Mouse (Mus musculus): ENCODE results near the gene Erg.

Erg gene

DNA sequence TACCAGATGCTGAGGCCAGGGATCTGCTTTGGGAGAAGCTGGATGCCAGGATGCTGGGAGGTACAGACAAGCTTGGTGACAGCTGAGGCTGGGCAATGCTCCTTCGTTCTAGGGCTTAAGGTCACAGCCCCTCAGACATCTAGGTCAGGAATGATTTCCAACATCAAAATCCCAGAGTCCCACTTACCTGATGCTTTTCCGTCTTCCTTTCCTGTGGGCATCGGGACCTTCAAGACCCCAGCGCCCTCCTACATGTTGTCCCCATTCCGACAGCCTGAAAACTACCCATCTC lies at the start of gene Erg:
Gene Erg, minus strand, starts transcription at position 283 of the 292 bp plus-strand sequence.
- DNase-seq: no peak

DNA sequence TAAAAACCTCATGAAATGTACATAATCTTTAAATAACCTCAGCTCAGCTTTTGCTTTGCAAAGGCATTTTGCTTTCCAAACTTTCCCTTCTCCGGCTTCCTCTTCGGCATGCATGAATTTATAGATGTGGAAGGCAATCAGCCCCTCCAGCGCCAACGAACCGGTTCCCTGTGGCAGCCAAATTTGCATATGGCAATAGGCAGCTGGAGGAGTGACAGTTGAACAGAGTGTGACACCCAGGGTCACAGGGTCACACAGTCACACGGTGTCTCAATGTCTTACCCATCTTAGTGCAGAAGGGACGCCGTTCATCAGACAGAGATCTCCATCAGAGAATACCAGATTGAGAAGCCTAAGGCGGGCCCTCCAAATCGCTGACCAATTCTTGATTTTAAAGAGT lies 45.4 kb upstream of the Erg start:
- DNase-seq: no peak

DNA sequence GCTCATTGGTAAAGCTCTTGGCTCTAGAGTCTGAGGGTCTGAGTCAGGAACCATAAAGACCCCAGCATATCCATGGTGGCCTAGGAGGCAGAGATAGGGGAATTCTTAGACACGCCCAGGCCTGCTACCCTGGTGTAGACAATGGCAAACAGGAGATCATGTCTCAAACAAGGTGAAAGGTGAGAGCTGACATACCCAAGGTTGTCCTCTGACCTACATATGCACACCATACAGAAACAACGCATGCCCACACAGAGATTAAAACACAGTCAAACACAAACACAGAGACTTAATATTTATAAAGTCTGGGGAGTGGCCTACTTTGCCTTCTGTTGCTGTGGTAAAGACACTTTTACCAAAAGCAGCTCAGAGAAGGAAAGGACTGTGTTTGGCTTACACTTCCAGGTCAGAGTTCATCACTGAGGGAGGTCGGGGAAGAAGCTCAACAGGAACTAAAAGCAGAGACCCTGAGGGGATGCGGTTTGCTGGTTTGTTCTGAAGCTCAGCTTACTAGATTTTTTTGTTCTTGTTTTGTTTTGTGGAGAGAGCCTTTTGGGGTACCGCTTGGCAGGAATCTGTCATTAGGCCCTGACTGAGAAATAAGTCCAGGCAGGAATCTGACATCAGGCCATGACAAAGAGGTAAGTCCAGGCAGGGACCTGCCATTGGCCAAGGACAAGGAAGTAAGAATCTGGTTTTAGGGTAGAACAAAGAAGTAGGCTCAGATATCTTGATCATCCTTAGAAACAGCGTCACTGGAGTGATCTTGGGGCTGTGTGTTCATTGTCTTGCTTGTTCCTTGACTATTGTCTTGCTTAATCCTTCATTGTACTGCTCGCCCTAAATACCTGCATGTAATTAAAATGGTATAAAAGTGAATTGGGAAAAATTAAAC lies 37.7 kb upstream of the Erg start:
- no peak for DNase-seq

DNA sequence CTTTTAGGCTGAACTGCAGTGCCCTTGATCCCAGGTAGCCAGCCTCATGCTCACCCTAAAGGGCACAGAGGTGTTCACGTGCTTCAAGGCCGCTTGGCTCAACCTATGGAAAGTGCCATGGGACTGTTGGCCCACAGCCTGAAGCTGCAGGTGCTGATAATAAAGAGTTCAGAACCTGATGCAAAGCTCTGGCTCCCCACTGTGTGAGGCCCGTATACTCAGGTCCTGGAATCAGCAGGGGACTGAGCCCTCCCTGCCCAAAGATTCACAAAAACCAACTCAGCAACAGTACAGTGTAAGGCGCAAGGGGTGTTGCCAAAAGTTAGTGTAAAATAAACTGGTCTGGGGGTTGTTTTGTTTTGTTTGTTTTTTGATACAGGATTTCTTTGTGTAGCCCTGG lies 36.7 kb upstream of the Erg start:
- DNase-seq: no peak

DNA sequence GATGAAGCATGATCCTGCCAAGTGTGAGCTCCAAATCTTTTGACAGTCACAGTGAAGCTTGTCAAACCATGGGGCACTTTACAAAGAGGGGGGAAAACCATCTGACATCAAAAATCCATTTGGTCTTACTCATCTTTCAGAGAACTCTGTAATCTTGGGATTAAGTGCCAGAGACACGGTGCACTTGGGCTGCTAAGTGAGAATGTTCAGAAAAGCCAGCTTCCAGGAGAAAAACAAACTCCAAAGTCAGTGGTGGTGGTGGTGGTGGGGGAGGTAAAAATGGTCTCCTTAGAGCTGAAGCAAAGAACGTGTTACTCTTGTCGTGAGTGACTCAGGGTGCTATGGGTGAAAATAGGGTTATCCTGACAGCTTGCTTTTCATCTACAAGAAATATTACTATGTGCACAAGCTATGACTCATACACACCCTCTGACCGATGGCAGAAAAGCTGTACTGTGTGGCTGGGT lies 33.5 kb upstream of the Erg start:
- DNase-seq: no peak

DNA sequence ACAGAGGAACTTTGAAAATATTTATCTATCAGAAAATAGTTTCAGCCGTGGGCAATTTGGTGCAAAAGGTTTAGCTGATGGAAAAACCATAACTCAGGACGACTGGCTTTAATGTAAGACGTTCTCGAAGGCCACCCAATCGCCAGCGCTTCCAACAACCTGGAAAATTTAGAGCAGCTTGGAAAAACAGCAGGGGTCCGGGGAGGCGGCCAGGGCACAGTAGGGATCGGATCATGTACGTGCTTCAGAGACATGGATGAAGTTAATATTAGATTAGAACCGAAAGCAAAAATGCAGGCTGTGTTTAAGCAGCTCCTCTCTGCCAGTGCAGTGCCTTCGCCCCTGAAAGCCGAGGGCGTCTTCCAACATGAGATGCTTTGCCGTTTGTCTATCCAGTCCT lies 31.8 kb upstream of the Erg start:
- no peak for DNase-seq

DNA sequence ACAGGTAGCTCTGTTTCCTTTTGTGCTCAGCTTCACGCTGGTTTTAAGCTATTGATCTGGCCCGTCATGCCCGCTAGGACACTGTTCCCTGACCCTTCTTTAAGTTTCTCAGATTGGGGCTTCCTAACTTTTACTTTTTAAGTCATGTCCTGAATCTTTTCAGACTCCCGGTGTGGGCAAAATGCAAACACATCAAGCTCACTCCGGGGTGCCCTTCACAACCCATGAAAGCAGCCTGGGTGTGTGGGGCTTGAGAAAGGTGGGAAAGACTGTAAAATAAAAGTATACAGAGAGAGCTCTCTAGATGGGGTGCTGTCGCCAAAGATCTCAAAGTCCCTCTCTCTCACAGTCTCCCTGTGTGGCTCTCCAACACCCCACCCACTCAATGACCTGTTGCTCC lies 31.3 kb upstream of the Erg start:
- DNase-seq: no peak

DNA sequence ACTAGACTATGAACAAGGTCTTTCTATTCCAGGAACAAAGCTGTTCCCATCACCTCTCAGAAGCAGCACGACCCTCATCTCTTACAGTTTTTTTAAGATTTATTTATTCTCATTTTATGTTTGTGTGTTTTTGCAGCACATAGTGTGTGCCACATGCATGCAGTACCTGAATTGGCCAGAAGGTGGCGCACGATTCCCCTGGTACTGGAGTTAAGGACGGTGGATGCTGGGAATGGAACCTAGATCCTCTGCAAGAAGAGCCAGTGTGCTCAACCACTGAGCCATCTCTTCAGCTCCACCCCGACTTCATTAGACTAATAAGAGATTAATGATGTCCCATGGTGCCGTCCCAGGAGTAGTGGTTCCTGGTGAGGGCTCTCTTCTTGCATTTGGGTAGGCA lies 29.2 kb upstream of the Erg start:
- peak; percentile 56 for DNase-seq

DNA sequence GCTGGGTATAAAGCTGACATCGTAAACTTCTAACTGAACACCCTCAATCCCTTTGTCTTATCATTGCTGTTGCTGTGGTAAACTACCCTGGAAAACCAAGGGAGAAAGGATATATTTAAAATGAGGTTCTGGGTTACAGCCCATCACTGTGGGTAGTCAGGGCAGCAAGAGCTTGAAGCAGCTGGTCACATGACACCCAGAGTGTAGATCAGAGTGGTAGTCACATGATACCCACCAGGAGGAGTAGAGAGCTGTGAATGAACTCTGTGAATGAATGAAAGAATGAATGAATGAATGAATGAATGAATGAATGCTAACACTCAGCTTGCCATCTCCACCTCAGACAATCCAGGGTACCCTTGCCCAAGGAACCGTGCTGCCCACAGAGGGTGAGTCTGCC lies 28.1 kb upstream of the Erg start:
- no peak for DNase-seq

DNA sequence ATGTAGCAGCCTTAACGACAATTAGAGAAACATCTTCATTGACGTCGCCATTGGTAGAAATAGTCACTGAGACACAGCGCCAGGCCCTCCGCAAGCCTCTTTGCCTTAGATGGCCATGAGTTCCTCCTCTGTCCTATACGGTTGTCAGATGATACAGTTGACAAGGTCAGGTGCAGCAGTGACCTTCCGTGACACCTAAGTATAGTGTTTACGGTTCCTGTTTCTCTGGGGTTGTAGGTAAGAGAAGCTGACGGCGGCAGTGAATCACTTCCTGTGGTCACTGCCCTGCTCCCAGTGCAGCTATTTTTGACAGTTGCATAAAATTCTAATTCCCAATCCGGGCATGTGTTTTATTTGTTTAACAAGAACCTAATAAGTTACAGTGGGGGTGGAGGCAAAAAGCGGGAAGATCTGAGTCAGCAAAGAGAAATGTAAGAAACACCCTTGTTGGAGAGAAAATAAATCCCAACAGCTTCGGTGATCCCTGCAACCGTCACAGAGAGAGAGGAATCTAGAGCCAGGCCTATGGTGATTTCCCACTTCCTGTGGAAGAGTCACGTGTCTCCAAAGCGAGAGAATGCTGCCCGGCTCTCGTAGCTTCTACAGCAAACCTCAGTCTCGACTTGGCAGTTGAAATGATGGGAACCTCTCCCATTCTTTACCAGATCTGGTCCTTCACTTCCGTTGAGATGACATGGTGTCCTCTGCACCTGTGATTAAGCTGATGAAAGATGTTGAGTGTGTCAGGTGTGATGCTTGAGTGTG lies 25.8 kb upstream of the Erg start:
- DNase-seq: no peak

DNA sequence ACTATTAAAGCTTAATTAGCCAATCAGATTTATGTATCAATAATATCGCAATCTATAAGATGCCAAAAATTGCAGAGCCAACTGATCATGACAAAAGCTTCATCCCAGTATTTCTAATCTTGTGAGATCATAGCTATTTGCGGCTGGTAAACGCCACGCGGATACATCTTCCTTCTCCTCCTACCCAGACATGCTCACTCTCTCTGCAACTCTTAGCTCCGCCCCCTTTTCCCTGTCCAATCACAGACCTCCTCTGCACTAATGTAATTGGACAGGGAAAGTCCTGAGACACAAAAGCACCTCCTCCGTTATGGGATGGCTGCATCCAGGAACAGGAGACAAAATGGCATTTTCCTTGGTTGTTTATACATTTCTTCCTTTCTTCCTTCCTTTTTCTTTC lies 22.2 kb upstream of the Erg start:
- DNase-seq: no peak

DNA sequence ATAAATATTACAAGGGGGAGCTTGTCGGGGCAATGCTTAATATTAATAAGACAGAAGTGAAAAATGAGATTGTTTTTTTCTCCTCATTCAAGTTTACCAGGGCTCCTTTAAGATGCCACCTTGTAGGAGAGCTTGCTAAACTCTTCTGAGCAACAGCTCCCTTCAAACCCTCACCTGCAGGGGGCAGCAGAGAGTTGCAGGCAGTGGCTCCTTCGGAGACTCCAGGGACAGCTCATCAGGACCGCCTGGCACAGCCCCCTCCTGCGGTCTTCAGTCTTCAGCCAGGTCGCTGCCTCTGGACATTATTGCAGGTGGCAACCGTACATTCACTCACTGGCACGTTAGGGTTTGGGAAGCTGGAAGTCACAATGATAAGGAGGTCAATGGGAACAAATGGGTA lies 18.9 kb upstream of the Erg start:
- peak; percentile 77 for DNase-seq

DNA sequence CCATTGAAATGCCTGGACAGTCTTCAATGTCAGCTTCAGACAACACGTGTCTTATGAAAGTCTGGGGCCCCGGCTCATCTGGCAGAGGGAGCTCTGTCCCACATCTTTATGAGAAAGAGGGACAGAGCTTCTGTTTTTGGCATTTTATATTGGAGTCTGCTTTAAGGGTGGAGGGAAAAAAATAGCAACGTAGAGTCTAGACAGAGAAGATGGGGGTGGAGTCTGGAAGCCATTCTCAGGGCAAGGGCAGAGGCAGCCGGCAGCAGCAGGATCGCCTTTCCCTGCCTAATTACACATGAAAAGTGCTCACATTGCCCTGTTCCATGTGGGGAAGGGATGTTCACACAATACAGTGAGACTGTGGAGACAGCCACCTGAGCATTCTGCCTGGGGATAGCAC lies 16.1 kb upstream of the Erg start:
- DNase-seq: no peak

DNA sequence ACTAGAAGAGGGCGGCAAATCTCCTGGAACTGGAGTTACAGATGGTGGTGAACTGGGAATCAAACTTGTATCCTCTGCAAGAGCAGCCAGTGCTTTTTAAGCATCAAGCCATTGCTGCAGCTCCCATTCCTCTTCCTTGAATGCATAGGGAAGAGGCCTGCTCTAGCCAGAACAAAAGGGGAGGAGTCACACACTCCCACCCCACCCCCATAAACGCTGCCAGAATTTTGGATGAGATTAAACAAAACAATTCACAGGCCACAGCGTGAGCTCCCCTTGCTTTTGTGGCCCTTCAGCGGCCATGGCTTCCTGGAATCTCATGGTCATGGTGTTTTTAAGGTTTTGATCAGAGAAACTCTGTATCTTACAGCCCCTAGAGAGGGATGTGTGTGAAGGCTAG lies 15.4 kb upstream of the Erg start:
- no peak for DNase-seq

DNA sequence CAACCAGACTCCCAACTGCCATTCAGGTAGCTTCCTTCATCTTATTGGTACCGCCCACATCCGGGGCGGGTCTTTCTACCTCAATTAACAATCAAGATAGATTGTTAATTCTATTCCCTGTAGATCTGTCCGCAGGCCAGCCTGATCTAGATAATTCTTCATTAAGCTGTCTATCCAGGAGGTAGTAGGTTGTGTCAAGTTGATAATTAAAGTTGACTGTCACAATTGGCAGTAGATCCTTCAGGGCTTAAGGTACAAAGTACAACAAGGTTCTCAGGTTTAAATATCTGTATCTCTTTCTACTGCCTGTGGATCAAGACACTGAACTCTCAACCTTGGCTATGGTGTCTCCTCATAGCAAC lies 14.8 kb upstream of the Erg start:
- no peak for DNase-seq

DNA sequence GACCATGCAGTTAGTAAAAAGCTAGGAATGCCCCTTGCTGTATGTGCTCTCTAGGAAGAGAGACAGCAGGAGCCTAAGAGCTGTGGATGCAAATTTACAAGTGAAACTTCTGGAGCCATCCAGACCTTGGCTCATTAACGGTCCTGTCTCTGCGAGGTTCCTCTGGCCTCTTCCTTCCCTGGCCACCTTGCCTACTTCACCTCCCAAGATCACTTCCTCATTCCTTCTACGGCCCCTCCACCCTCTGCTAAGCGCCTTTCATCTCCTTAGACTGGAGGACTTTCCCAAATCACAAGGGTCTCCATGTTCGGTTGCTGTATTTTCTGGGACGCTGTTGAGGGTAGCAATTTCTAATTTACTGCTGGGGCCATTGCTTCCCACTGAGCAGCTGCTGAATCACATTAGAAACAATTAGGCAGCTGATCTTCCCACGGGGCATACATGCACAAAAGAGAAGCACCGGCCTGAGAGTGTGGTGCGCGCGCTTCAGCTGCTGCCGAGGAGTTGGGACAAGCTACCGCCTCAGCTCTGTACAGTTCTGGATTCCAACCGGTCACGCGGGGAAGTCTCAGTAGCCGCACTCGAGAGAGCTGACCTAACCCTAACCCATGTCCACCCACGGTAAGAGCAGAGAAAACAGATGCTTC lies 14.3 kb upstream of the Erg start:
- DNase-seq: no peak

DNA sequence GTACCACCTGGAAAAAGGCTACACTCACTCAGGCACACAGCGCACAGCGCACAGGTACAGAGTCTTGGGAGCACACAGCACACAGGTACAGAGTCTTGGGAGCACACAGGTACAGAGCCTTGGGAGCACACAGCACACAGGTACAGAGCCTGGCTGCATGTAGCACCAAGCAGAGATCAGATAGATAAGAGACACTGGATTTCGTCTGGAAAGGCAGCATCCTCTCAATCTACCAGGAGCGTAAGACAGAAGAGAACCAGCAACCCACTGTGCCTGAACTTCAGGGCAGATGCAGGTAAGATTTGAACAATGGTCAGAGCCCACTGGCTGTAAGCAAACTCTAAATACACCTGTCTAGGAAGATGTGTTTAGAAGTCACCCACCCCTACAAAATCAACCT lies 12.5 kb upstream of the Erg start:
- DNase-seq: no peak

DNA sequence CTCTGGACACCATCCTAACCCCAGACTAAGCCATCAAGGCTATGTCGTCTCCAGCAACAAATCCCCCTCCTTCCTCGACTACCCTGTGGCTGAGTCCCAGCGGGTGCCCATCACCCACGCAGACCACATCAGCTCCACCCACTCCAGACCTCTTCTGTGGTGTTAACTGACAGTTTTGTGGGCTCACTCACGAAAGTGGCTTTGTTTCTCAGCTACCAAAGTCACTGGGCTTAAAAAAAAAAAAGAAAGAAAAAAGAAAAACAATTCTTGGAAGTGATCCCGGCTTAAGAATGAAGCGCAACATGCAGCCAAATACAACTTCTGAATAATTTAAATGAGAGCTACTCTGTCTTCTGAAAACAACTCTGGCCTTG lies 11.2 kb upstream of the Erg start:
- no peak for DNase-seq

DNA sequence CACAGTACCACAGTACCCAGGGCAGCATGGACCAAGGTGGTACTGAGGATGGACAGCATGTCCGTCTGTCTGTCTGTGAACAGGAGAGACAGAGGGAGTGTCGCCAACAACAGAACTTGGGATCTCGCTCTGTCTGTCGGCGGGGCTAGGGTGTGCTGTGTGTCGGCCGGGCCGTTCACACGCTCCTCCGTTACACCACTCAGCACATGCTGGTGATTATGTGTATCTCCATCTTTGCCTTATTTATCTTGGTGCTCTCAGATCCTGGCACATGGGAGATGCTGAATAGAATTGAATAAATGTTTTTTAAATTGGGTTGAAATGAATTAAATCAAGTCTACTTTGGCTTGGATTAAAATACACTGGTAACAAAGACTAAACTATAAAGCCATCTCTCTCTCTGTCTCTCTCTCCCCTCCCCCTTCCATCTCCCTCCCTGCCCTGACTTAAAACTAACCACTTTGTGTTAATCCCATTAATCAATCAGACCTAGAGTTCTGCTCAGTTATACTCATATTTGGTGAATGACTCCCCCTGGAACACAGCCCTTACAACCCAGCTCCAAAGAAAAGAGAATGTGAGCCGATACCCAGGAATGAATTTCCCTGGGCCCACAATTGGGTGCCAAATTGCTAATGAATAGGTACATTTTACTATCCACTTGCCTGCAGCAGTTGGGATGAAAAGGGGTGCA lies 10.6 kb upstream of the Erg start:
- no peak for DNase-seq

DNA sequence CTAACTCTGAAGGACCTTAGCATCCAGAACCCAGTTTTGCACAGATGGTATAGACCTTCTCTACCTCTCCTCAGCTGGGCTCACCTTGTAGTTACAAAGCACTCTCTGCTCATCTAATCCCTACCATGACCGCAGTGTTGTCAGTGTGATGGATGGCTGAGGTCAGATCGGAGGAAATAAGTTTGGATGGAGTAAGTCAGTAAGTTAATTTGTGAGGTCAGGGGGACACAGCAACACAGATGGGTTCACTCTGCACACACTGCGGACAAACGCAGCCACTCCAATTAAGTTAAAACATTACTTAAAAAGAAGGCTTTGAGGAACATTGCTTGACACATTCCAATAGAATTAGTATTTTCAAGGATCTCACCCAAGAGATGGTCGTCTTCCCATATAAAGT lies 2.5 kb upstream of the Erg start:
- no peak for DNase-seq

DNA sequence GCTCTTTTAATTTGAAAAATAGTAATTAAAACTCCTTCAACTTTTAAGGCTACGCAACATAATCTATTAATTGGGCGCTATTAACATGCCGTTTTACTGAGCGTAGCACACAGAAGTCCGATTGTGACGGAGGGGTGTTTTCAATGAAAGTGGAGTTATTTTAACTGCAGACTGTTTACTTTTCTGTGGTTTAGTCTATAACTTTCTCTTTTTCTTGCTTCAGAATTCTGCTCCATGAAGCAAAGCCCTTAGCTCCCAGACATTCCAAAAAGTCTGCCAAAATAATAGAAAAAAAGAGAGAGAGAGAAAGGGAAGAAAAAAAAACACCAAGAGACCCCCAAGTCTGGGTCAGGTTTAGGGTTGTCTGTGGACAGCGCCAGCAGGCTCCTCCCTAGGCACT lies 333 bp upstream of the Erg start:
- DNase-seq: no peak

DNA sequence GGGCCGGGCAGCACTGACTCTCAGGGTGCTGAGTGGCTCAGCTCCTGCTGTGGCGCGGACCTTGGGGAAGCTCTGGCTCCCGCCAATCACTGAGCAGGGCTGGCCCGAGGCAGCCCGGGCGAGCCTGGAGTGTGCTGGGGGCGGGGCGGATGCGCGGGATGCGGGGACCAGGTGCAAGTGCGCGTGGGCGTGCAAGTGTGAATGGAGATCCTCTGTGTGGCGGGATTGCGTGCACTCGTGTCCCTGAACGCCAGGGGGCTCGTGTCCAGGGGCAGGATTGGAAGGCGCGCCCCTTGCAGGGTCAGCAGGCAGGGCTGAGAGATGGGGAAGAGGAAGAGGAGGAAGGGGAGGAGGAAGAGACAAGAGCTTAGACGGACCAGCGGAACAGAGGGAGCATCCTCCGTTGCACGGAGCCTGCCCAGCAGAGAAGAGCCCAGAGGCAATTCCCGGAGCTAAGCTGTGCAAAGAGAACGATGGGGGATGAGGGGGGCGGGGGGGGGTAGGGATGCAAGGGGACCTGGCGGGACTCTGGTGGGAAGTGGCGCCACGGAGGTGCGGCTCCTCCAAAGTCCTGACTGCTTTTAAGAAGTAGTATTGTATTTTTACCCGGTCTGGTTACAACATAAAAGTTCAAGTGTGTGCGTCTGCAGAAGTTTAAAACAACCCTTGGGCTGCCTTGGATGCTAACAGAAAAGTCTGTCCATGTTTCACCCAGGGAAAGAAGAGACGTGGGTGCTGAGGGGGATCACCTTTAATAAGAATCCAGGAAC lies 667 bp downstream of the Erg start:
- DNase-seq: peak; percentile 37

All from liver (tissue).